Mouse (Mus musculus): ENCODE measurements at regions not wholly inside any gene's neighbourhood (a gene's known extent, or its start where the extent isn't known, plus 50 kb on each side); places are given as distances from the start of the nearest gene placed in this dataset.

DNA sequence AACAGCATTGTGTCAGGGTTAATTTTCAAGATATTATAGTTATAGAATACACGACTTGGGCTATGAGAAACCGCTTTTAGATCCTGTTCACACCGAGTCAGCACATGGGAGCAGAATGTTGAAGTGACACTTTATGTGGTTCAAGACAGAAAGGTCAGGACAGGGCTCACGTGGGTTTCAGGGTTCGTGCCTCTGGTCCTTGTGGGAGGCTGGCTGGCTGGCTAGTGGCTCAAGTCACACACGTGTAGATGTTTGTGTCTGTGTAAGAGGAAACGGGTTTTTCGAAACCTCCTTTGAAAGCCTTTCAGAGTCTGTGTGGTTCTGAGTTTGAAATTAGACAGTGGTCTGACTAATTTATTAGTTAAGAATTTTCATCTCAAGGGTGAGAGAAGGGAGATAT is 255.3 kb downstream of the Foxa2 start:
- WGBS = 67% methylated on average over 8 of the region's 8 CpGs
- Histone ChIP-seq H3K4me1 (no peaks in the 10 kb centered on the region), H3K4me3 (no peak overlapping the region), H3K4me2 (no peak overlapping the region), H3K9me3 (no peaks in the 10 kb centered on the region), H3K27ac (replicated peaks) (no peak overlapping the region), H3K27me3 (replicated peaks) (peaks cover 20% of the 10 kb centered on the region), H3K9ac (no peak overlapping the region), H3K36me3 (no peaks in the 10 kb centered on the region)
- no peak for ATAC-seq (ENCODE audit: extremely low read depth, insufficient number of reproducible peaks, low FRiP score, low TSS enrichment)

DNA sequence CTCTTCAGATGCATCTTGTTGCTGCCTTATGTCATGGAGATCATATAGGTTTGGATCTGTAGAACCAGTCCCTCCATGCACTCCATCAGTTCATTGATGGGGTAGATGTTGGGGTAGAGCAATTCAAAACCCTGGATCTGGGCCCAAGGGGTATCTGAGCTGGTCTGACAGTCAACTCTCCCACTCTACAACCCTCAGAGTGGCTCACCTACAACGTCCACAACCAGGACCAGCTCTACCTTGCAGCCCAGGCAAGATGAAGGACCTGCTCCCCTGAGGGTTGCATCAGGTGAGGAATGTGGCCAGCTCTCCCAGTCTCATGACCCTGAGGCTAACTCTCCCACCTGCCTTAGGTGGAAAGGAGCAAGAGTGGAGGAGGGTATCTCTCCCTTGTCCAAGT is 256.9 kb downstream of the Foxa2 start:
- no peak for ATAC-seq (ENCODE audit: extremely low read depth, insufficient number of reproducible peaks, low FRiP score, low TSS enrichment)
- Histone ChIP-seq H3K4me1 (no peaks in the 10 kb centered on the region), H3K4me3 (no peak overlapping the region), H3K27me3 (replicated peaks) (peaks cover 26% of the 10 kb centered on the region), H3K9ac (no peak overlapping the region), H3K9me3 (no peaks in the 10 kb centered on the region), H3K4me2 (no peak overlapping the region), H3K36me3 (no peaks in the 10 kb centered on the region), H3K27ac (replicated peaks) (no peak overlapping the region)
- WGBS = 55% methylated on average over 1 of the region's 1 CpGs

GRCm38 (mm10) chr2:147789268-147789667 is 257.5 kb downstream of the Foxa2 start:
- peaks cover 26% of the 10 kb centered on the region for H3K27me3 ChIP-seq (replicated peaks)
- H3K9me3 ChIP-seq = no peaks in the 10 kb centered on the region
- no peak overlapping the region for H3K27ac ChIP-seq (replicated peaks)
- 10% methylated on average over 3 of the region's 3 CpGs for WGBS
- H3K4me2 ChIP-seq = no peak overlapping the region
- no peak overlapping the region for H3K9ac ChIP-seq
- ATAC-seq (ENCODE audit: extremely low read depth, insufficient number of reproducible peaks, low FRiP score, low TSS enrichment) = no peak
- H3K4me3 ChIP-seq = no peak overlapping the region
- no peaks in the 10 kb centered on the region for H3K4me1 ChIP-seq
- H3K36me3 ChIP-seq = no peaks in the 10 kb centered on the region

DNA sequence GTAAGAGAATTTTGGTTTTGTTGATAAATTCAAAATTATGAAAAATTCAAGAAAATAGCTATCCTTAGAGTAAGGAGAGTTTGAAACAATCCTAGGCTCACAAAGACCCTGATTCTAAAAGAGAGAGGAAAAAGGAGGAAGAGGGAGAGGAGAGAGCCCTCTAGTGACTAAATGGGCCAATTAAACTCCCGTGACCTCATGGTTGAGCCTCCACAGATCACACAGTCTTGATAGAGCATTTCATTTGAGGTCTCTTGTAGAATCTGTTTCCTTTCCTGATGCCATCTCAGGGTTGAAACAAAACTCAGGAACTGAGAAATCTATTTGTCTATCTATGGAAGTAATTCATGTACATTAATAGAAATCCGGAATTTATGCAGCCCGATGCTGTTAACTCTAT is 258.8 kb downstream of the Foxa2 start:
- Histone ChIP-seq H3K9me3 (no peaks in the 10 kb centered on the region), H3K36me3 (no peaks in the 10 kb centered on the region), H3K4me2 (no peak overlapping the region), H3K9ac (no peak overlapping the region), H3K27ac (replicated peaks) (no peak overlapping the region), H3K4me1 (no peaks in the 10 kb centered on the region), H3K27me3 (replicated peaks) (peaks cover 26% of the 10 kb centered on the region), H3K4me3 (no peak overlapping the region)
- 68% methylated on average over 3 of the region's 3 CpGs for WGBS
- ATAC-seq (ENCODE audit: extremely low read depth, insufficient number of reproducible peaks, low FRiP score, low TSS enrichment) = no peak

GRCm38 (mm10) chr2:147782496-147782895 is 264.3 kb downstream of the Foxa2 start:
- H3K4me3 ChIP-seq = no peak overlapping the region
- 0 out of 2 replicates have a peak, but pooled peaks cover 14% of the 10 kb centered on the region for H3K27me3 ChIP-seq (replicated peaks)
- no peak overlapping the region for H3K4me2 ChIP-seq
- no peaks in the 10 kb centered on the region for H3K4me1 ChIP-seq
- H3K9ac ChIP-seq = no peak overlapping the region
- H3K36me3 ChIP-seq = no peaks in the 10 kb centered on the region
- H3K27ac ChIP-seq (replicated peaks) = no peak overlapping the region
- ATAC-seq (ENCODE audit: extremely low read depth, insufficient number of reproducible peaks, low FRiP score, low TSS enrichment) = no peak
- H3K9me3 ChIP-seq = no peaks in the 10 kb centered on the region
- WGBS = 70% methylated on average over 2 of the region's 2 CpGs

DNA sequence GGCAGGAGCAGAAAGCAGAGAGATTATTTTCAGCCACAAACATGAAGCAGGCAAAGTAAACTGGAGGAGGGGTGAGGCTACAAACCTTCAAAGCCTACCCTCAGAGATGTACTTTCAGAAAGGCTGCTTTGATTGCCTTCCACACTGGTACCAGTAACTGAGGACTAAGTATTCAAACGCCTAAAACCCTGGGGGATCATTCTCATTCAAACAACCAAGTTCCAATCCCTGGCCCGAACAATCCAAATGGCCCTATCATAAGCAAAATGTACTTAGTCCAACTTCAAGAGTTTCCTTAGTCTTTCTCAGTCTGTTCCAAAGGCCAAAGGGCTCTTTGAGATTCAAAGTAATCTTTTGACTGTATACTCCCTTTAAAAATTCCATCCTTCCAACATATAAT is 270.5 kb downstream of the Foxa2 start:
- no peak overlapping the region for H3K4me2 ChIP-seq
- H3K9ac ChIP-seq = no peak overlapping the region
- H3K4me1 ChIP-seq = no peaks in the 10 kb centered on the region
- WGBS = 42% methylated on average over 2 of the region's 2 CpGs
- no peaks in the 10 kb centered on the region for H3K36me3 ChIP-seq
- no peaks in the 10 kb centered on the region for H3K27me3 ChIP-seq (replicated peaks)
- ATAC-seq (ENCODE audit: extremely low read depth, insufficient number of reproducible peaks, low FRiP score, low TSS enrichment) = no peak
- H3K9me3 ChIP-seq = no peaks in the 10 kb centered on the region
- no peak overlapping the region for H3K27ac ChIP-seq (replicated peaks)
- no peak overlapping the region for H3K4me3 ChIP-seq

- Histone ChIP-seq H3K9me3 (no peaks in the 10 kb centered on the region), H3K27me3 (replicated peaks) (no peaks in the 10 kb centered on the region), H3K4me2 (no peak overlapping the region), H3K36me3 (no peaks in the 10 kb centered on the region), H3K4me3 (no peak overlapping the region), H3K27ac (replicated peaks) (no peak overlapping the region), H3K4me1 (no peaks in the 10 kb centered on the region), H3K9ac (no peak overlapping the region)
- 33% methylated on average over 1 of the region's 1 CpGs for WGBS
- no peak for ATAC-seq (ENCODE audit: extremely low read depth, insufficient number of reproducible peaks, low FRiP score, low TSS enrichment)
Measured at GRCm38 (mm10) chr2:147772579-147772978, 274.2 kb downstream of the Foxa2 start.

GRCm38 (mm10) chr2:147753089-147753488 is 293.7 kb downstream of the Foxa2 start:
- Histone ChIP-seq H3K27me3 (replicated peaks) (no peaks in the 10 kb centered on the region; the same call in none of the 2 replicates), H3K36me3 (no peaks in the 10 kb centered on the region), H3K4me1 (no peaks in the 10 kb centered on the region), H3K9me3 (no peaks in the 10 kb centered on the region), H3K27ac (replicated peaks) (no peak overlapping the region), H3K4me2 (no peak overlapping the region), H3K9ac (no peak overlapping the region), H3K4me3 (no peak overlapping the region)
- no peak for ATAC-seq (ENCODE audit: extremely low read depth, insufficient number of reproducible peaks, low FRiP score, low TSS enrichment)
- 48% methylated on average over 2 of the region's 2 CpGs for WGBS

- no peak overlapping the region for H3K27ac ChIP-seq (replicated peaks)
- no peaks in the 10 kb centered on the region for H3K9me3 ChIP-seq
- H3K36me3 ChIP-seq = no peaks in the 10 kb centered on the region
- 81% methylated on average over 3 of the region's 3 CpGs for WGBS
- H3K27me3 ChIP-seq (replicated peaks) = no peaks in the 10 kb centered on the region; the same call in none of the 2 replicates
- H3K4me2 ChIP-seq = no peak overlapping the region
- no peak overlapping the region for H3K4me3 ChIP-seq
- ATAC-seq (ENCODE audit: extremely low read depth, insufficient number of reproducible peaks, low FRiP score, low TSS enrichment) = no peak
- no peaks in the 10 kb centered on the region for H3K4me1 ChIP-seq
- H3K9ac ChIP-seq = no peak overlapping the region
Measured at GRCm38 (mm10) chr2:147751831-147752230, 294.9 kb downstream of the Foxa2 start.

- Histone ChIP-seq H3K36me3 (no peaks in the 10 kb centered on the region), H3K27ac (replicated peaks) (no peak overlapping the region), H3K9me3 (no peaks in the 10 kb centered on the region), H3K4me1 (no peaks in the 10 kb centered on the region), H3K4me2 (no peak overlapping the region), H3K27me3 (replicated peaks) (no peaks in the 10 kb centered on the region; the same call in 1 of the 2 replicates), H3K4me3 (no peak overlapping the region), H3K9ac (no peak overlapping the region)
- ATAC-seq (ENCODE audit: extremely low read depth, insufficient number of reproducible peaks, low FRiP score, low TSS enrichment) = no peak
- WGBS = 54% methylated on average over 4 of the region's 4 CpGs
Measured at GRCm38 (mm10) chr2:147748006-147748405, 298.8 kb downstream of the Foxa2 start.

GRCm38 (mm10) chr2:147743908-147744307 is 302.9 kb downstream of the Foxa2 start:
- H3K36me3 ChIP-seq = no peaks in the 10 kb centered on the region
- no peak overlapping the region for H3K9ac ChIP-seq
- no peak overlapping the region for H3K4me3 ChIP-seq
- H3K4me2 ChIP-seq = no peak overlapping the region
- H3K4me1 ChIP-seq = no peaks in the 10 kb centered on the region
- no peak overlapping the region for H3K27ac ChIP-seq (replicated peaks)
- H3K27me3 ChIP-seq (replicated peaks) = peaks cover 5% of the 10 kb centered on the region
- 75% methylated on average over 2 of the region's 2 CpGs for WGBS
- peak; percentile 51; the same call in 1 of the 2 replicates for ATAC-seq (ENCODE audit: extremely low read depth, insufficient number of reproducible peaks, low FRiP score, low TSS enrichment)
- no peaks in the 10 kb centered on the region for H3K9me3 ChIP-seq

- H3K27me3 ChIP-seq (replicated peaks) = peaks cover 7% of the 10 kb centered on the region
- H3K4me3 ChIP-seq = no peak overlapping the region
- no peaks in the 10 kb centered on the region for H3K36me3 ChIP-seq
- H3K4me2 ChIP-seq = no peak overlapping the region
- H3K9me3 ChIP-seq = no peaks in the 10 kb centered on the region
- no peaks in the 10 kb centered on the region for H3K4me1 ChIP-seq
- H3K27ac ChIP-seq (replicated peaks) = no peak overlapping the region
- no peak for ATAC-seq (ENCODE audit: extremely low read depth, insufficient number of reproducible peaks, low FRiP score, low TSS enrichment)
- no peak overlapping the region for H3K9ac ChIP-seq
- WGBS = 30% methylated on average over 10 of the region's 10 CpGs
Measured at GRCm38 (mm10) chr2:147738307-147738872, 308.4 kb downstream of the Foxa2 start.
